Mouse (Mus musculus): ENCODE measurements around the gene Colgalt2.
A peak's percentile ranks its signal among the peaks of the same experiment; 100 is the strongest.

Gene Colgalt2

DNA sequence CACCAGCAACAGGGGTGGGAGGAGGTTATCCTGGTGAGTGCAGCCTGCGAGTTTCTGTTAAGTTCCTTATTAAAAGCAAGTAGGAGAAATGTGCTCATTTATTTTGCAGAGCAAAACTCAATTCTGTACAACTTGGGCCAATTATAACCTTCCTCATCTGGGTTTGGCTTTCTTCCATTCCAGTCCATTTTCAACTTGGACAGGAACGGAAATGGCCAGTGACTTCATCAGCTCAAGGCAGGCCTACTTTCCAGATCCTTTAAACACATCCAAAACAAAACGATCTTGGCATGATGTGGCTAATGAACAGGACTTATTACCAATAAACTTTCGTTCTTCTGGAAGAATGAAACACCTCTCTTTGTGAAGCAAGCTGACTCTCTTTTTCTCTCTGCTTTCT, 76.5 kb downstream of the Colgalt2 start:
- no peak for DNase-seq (ENCODE audit: low read depth, low spot score)

DNA sequence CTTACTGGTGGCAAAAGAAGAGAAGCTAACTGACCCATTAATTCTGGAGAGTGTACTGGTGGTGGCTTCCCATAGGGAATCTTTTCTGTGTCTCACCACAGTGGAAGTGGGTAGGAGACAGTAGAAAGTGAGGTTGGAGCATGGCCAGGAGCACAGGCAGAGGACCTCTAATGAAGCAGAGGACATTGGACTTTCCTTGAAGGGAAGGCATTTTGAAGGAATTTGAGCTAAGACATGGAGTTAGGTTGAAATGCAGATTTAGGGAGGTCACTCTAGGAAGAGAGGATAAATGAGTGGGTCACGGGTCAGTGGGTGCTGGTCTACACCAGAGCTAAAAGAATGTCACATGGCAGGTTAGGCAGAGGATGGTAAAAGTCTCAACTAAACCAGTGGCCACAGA, 91.2 kb downstream of the Colgalt2 start:
- DNase-seq (ENCODE audit: low read depth, low spot score), result no peak

DNA sequence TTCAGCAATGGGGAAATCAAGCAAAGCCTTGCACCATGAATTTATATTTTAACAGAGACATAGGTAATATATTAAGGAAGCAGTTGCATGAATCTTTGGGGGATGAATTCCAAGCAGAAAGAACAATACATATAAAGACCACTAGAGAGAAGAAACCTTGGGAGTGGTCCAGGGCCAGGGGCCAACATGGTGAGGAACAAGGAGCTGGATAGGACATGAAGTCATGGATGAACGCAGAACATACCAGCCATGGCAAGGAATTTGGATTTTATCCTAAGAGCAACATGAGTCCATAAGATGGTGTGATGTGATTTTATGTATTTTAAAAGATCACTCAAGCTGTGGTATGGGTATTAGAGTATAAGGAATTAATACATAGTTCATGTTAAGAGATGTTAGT, 92.6 kb downstream of the Colgalt2 start:
- DNase-seq (ENCODE audit: low read depth, low spot score), result no peak

DNA sequence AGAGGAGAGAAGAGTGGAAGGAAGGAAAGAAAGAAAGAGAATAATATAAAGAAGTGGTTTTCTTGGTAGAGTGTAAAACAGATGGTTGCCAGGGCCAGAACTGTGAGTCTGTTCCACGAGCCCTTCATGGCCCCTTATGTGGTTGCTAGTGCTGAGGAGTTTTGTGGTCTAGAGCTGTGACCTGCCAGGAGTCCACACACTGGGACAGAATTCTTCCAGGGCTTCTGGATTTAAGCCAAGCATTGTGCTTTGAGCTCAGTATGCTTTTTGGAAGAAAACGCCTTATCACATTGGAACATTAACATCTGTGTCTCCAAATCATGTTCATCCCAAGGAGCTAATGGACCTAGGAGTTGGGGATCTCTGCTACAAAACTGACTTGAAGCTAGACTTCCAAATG, 97.2 kb downstream of the Colgalt2 start:
- DNase-seq (ENCODE audit: low read depth, low spot score), result no peak

DNA sequence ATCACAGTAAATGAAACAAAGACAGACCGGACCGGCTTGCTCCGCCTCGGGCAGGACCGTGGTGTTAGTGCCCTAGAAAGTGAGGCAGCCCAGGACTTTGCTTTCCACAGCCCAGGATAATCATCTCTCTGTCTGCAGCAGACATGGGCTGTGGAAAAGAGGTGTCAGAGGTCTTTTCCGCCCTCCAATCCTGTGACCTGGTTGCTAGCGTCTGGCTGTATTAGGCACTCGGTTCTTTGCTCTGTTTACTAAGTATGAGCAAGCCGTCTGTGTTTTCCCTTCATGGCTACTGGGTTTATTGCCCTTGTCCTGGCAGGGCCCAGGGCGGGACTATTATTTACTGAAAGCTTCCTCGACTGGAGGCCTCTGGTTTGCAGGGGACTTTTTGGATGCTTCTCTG, 98.0 kb downstream of the Colgalt2 start:
- DNase-seq (ENCODE audit: low read depth, low spot score), result no peak

DNA sequence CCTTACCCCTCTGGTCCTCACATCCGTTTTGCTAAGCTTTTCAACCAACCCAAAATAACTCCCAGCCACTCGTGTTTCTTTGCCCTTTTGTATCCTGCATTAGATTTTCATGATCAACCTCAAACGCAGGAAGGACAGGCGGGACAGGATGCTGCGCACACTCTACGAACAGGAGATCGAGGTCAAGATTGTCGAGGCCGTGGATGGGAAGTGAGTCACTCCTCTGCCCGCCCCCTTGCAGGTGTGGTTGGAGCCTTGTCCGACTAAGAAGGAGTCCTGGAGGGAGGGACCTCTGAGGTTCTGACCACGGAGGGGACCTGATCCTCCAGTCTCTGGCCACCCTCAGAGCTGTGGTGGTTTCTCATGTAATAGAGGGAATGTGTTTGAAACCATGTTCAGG, 100.2 kb downstream of the Colgalt2 start:
- DNase-seq (ENCODE audit: low read depth, low spot score), result no peak

DNA sequence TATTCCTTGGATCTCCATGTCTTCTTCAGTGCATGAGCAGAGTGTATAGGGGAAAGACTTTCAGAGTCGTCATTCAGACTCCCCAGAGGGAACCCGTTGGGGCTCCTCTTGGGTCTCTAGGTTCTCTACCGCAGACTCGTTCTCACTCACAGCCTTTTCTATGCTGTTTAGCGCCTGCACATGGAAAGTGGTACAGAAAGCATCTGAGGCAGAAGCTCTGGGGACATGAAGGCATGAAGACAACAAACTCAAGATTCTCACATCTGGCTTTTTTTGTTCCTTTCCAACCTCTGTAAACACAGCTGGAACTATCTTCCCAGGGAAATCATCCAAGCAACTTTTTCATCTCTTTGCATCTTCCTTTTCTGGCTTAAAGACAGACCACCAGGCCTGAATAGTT, 106.5 kb downstream of the Colgalt2 start:
- no peak for DNase-seq (ENCODE audit: low read depth, low spot score)

DNA sequence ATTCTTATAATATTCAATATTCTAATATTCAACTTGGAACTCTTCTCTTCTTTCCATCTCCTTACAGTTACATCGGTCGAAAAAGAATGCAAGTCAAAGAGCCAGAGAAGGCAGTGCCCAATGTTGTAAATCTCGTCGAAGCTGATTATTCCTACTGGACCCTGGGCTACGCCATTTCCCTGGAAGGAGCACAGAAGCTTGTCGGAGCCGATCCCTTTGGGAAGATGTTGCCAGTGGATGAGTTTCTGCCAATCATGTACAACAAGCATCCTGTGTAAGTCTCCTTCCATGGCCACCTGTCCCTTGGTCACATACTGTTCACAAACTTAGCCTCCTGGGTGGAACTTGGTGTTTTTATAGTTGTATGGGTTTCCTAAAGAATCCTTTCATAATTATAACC, 107.1 kb downstream of the Colgalt2 start:
- no peak for DNase-seq (ENCODE audit: low read depth, low spot score)

DNA sequence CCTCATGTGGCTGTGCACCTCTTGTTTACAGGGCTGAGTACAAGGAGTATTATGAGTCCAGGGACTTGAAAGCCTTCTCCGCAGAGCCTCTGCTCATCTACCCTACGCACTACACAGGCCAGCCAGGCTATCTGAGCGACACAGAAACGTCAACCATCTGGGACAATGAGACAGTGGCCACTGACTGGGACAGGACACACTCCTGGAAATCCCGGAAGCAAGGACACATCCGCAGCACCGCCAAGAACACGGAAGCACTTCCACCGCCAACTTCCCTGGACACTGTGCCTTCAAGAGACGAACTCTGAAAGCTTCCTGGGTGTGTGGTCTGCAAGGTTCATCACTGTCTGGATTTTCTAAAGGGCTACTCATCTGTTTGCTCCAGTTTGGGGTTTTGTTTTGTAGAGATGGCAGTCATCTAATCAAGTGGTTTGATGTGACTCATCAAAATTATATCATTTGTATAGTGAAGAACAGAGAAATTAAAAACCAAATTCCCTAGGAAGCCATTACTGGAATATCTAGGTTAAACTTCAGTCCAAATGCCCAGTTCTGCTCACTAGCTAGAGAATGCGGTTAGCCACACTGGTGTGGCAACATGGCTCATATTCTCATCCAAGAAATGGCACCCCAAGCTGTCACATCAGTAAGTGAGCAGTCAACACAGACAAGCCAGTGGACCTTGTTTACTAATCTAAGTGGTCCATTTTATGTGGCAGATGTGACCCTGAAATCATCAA, 109.0 kb downstream of the Colgalt2 start:
- DNase-seq (ENCODE audit: low read depth, low spot score), result no peak

DNA sequence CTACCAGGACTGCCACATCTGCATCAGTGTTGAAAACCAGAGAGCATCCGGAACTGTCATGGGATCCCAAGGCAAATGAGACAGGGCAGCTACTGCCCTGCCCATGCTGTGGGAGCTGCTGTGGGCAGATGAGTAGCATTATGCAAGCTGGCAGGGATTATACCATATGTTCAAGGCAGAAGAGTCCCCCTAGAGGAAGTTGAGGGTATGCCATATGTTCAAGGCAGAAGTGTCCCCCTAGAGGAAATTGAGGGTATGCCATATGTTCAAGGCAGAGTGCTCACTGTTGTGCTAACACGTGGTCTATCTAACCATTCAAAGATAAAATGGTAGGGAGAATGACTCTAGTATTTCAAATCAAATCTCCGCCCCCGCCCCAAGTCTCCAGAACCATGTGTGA, 111.6 kb downstream of the Colgalt2 start:
- DNase-seq (ENCODE audit: low read depth, low spot score), result no peak

DNA sequence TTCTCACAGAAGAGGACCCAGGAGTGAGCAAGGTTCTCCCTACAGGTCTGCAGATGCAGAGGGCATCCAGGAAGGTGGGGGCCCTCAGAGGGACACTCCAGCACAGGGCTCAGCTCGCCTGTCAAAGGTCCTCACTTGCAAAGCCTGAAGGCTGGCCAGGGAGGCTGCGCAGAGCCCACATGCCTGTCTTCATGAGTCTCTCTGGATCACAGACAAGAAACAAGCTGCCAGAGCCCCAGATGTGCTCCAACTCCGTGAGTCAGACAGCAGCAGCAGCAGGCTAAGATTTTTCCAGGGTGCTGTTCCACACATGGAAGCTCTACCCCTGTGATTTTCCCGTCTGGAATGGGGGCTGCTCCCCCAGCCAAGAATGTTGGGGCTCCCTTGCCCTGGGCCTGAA, 114.6 kb downstream of the Colgalt2 start:
- DNase-seq (ENCODE audit: low read depth, low spot score), result no peak

DNA sequence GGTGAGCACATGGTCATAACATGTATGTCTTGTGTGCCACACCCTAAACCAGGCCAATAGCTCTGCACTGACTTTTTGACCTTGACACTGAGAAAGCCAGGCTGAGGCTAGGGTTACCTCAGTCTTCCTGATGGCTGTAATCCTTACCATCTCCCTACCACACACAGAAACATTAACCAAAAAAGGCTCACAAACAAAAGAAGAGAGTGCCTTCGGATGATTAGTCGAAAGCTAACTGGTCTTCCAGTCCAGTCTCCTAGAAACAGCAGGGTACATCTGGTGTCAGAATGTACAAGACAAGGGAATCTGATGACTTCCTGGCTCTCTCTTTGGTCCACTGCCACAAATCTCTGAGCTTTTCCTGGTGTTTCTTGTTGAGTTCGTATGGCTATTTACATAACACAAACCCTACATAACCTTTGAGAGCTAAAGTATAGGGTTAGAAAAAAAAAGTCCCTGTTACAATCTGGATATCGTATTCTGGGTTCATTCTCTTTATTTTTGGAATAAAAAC, 117.5 kb downstream of the Colgalt2 start:
- DNase-seq (ENCODE audit: low read depth, low spot score), result no peak

DNA sequence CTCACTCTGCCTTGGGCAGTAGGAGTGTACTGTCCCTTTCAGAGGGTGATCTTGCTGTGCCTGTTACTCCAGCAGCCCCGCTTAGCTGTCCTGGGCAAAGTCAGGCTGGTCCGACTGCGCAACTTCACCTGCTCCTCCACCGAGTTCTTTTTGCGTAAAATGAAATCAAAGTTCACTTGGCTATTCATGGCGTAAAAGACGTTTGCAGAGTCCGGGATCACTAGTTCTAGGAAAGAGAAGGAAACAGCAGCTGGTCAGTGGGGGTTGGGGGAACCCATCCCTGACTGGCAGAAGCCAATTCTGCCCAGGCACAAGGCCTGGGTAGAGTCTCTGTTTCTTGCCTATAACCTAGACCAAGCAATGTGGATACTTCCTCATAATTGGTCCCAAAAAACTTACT, 119.3 kb downstream of the Colgalt2 start:
- DNase-seq (ENCODE audit: low read depth, low spot score), result no peak

DNA sequence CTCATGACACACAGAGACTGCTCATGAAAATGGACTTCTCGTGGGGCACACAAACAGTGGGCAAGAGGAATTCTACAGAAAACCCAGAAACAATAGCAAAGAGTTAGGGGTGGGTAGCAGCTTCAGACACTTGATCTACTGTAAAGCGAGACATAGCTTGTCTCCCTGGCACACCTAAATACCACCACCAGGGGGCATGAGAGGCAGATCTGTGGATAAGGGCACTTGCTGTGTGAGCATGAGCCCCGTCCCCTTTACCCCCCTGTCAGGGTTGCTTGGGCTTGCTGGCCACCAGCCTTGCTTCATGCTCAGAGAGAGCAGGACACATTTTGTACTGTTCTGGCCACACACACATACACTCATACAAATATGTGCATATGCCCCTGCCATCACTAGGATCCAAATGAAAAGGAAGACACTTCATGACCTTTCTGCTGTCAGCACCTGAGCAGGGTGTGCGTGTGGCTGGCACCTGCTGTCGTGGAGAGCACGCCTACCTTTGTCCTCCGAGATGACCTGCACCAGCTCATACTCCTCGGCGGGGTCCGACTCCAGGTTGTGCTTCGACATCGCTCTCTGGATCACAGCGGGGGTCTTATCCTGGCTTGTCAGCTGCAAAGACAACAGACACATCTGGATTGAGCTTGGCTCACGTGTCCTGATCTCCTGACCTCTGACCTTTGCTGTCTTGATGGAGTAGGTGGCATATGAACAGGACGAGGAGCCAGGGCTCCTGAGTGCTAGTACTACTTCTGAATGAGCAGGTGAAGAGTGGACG, 121.4 kb downstream of the Colgalt2 start:
- DNase-seq (ENCODE audit: low read depth, low spot score), result no peak

DNA sequence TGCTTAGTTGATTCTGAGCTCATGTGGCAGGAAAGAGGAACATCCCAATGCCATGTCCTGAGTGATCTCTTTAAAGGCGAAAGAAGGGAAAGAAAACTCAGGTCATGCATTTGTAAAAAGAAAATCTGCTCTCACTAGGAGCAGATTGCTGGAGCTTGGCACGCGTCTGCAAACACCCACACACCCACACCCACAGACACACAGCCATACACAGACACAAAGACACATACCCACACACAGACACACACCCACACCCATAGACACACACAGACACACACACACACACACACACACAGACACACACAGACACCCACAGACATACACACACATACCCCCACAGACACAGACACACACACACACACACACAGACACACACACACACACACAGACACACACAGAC, 122.6 kb downstream of the Colgalt2 start:
- peak; percentile 58 for DNase-seq (ENCODE audit: low read depth, low spot score)

DNA sequence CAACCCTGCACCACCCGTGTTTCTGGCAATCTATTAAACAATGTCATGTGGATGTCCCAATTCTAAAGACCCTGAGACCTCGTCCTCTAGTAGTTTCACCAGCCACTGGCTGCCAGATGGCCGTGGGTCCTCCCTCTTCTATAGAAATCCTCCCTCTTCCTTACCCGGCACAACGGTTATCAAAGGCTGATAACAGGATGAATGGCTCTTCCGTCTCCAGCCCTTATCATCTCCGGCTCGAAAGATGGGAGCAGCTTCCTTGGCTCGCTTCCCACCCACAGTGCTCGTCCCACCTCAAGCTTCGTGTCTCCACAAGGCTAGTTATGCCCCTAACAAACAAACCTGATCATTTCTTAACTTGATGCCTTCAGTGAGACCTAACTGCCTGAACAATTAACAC, 123.7 kb downstream of the Colgalt2 start:
- no peak for DNase-seq (ENCODE audit: low read depth, low spot score)

DNA sequence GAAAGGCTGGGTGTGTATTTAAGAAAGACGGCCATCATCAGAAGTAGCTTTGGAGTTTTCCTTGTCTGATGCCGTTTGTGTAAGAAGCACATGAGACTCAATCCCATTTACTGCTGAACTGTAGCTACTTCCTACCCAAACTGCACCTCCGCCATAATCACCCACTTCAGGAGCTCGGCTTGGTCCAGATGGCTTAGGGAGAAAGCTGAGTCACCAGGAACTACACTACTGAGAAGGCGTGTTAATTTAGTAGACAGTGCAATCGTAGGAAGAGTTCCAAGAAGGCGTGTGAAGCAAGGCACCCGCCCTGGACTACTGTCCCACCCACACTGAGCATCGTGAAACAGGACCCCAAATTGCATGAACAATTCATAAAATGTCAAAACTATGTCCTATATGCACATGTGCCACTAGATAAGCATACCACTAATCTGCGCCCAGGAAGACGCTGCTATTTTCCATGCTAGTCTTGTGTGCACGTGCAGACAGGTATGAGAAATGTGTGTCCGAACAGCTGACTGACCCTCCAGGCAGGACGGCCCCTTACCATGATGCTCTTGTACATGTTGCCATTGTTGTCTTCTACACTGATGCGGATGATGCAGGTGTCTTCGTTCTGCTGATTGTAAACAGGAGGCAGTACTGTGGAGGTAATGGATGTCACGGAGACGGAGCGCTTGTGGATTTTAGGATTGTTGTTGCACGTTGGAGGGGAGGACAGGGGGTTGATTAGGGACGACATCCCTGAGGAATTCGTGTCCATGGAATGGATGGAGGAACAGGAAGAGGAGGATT, 124.7 kb downstream of the Colgalt2 start:
- DNase-seq (ENCODE audit: low read depth, low spot score), result peak; percentile 93

DNA sequence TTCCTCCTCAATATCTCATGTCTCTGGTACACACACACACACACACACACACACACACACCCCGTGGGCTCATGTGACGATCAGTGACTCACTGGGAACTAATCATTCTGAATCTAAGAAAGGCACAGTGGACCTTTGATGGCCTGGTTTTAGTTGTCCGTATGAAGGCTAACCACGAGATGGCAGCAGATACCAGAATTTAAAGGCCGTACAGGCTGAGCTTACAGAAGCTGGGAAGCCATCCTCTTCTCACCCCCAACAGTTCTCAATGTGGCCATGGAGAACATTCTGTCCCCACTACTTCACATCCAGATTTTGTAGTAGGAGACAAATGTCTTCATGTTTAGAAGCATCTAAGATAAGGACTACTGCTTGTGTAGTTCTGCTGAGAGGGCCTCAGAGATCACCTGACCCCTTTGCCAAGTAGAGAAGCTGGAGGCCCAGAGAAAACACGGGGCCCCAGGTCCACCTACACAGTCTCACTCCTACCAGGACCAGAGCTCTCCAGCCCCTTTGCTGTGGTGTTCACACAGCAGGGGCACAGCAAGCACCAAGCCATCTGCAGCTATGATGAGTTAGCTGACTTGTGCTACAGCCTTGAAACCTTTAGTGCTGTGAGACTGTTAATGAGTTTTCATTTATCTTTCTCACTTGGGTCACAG, 125.5 kb downstream of the Colgalt2 start:
- DNase-seq (ENCODE audit: low read depth, low spot score), result peak; percentile 86

DNA sequence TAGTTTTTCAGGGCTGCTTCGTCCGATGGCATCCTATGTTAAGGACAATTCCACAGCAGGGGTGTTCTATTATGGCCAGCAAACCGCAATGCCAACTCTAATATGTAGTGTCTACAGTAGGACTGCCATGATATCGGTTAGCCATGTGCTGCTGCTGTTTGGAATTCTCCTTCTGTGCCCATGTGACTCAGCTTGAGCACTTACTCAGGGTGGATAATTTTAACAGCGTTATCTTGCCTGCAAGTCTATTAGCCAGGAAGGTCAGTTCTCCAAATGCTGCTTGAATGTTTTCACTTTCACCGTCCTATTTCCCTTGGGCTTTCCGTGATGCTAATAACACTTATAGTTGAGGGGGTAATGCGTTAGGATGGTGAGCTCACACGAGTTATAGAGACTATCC, 126.5 kb downstream of the Colgalt2 start:
- no peak for DNase-seq (ENCODE audit: low read depth, low spot score)

DNA sequence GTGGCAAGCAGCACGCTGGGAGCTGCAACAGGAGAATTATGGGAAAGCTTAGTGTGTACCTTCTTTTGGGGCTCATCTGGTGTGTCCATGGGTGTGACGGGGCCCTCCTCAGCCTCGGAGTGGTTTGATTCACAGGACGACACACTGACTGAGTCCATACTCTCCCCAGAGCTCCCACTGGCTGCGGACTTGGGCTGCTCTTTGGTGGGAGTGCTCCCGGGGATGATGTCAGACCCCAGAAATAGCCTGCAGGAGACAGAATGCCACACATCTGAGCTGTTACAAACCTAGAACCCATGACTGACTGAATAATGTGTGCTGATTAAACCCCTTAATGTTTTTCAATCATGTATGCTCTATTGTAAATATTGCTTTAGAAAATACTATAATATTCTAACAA, 128.6 kb downstream of the Colgalt2 start:
- DNase-seq (ENCODE audit: low read depth, low spot score), result no peak

DNA sequence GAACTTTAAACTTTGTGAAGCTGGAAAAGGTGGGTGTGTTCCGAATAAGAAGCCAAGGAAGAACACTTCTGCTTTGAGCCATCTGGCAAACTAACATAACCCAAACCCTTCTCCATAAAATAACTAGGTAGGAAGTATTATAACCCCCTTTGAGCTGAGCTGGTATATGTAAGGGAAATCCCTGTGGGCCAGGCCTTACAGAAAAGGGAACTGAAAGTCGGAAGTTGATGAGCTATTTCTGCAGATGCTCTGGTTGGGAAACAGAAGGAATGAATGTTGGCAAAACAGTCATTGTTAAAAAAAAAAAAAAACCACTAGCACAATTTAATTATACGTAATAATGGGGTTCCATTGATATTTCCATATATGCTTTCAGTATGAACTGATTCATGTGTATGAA, 129.1 kb downstream of the Colgalt2 start:
- DNase-seq (ENCODE audit: low read depth, low spot score), result no peak

DNA sequence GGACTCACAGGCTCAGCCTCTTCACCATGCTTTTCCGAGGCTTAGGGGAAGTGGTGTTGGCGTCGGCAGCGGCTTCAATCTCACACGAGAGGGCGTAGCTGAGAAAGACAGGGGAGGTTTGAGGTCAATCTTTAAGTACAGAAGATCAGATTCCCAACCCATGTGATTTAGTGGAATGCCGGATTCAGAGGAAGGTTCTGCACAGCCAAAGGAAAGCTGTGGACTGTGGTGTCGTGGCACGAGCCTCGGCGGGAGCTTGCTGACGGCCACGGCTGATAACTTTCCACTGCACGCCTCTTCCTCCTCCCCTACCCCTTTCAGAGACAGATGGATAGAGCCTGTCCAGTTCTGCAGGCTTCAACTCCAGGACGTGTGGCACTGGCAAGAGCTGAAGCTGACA, 131.9 kb downstream of the Colgalt2 start:
- no peak for DNase-seq (ENCODE audit: low read depth, low spot score)

Data from telencephalon, adult 2 months (tissue).